Mouse (Mus musculus) small intestine, adult 2 months (tissue): ENCODE measurements around the gene Abcf3.

Experiments
- CTCF ChIP-seq: fragments of 200-500 bp; IDR thresholded peaks from 2 replicates; pipeline ENCODE4 v1.5.1; 2012; ENCODE audit warnings: low read depth, mild to moderate bottlenecking, control low read depth, inconsistent platforms, low read length, moderate library complexity, mixed read lengths; ENCODE audit not compliant: insufficient replicate concordance, insufficient read length; ENCODE audit errors: extremely low read depth
- POLR2A ChIP-seq: fragments of 200-500 bp; IDR thresholded peaks from 2 replicates; pipeline ENCODE4 v1.6.1; 2012; ENCODE audit warnings: low read depth, mild to moderate bottlenecking, control low read depth, inconsistent platforms, low read length, moderate library complexity

DNA sequence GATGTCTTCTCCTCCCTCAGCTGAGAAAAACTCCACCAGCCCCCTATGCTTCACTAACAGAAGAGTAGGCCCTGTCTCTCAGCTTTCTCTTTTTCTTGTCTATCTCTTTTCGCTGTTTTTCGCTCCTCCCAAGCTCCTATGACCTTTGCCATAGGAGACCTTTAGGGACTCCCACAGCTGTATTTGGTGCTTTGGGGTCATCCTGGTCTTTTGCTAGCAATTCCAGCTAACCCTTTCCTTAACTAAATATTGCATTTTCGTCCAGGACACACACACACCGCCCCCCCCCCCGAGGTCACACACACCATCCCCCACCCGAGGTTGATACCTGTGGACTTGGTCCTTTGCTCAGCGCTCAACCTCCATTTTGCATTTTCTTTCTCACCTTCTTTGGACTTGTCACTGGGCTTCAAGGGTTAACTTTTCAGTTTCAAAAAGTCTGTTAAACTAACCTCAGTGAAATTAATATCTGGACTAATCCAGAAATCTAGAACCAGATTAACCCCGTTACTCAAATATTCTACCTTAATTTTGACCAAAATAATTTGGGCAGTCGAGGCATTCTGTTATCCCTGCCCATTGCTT, 12.2 kb upstream of the Abcf3 start:
- TF ChIP-seq CTCF = no peak
- TF ChIP-seq POLR2A = no peak
